9 mouse cellular contexts compared by ENCODE assay signal in genomic region chr14:45553854-45554253, GRCm38 (mm10). TPM values are rescaled to one million over a fixed set of nuclear protein-coding genes. Genes with fewer than 3 reads are reported as not detected.
A peak's percentile ranks its signal among the peaks of the same experiment; 100 is the strongest.
DNase-seq lines count a peak whose midpoint lies in the region; ATAC-seq lines count a peak whose summit lies in the region.
"Had no signal": no experiment of that assay in that cellular context is flagged by ENCODE, and none has a peak within 500 bp of the region (broad histone marks: within the 10 kb centered on the region; RNA-seq: fewer than 3 reads in every experiment).

No protein-coding gene starts in this region.

- 81% methylated on average over 2 of the region's 2 CpGs for WGBS in hindbrain, embryonic 16.5 days
- 91% methylated on average over 2 of the region's 2 CpGs for WGBS in midbrain, embryonic 13.5 days

- H3K4me3 ChIP-seq in hindbrain, embryonic 16.5 days (ENCODE audit: low read length) = no peak overlapping the region
- H3K4me3 ChIP-seq in midbrain, embryonic 13.5 days (replicated peaks) = no peak overlapping the region
- H3K4me3 ChIP-seq: hindbrain, embryonic 15.5 days had no signal

- no peak for ATAC-seq in hindbrain, embryonic 16.5 days
- no peak for ATAC-seq in midbrain, embryonic 13.5 days

- H3K4me1 ChIP-seq in hindbrain, embryonic 16.5 days (ENCODE audit: control insufficient read depth, insufficient read depth, low read depth, low read length) = no peaks in the 10 kb centered on the region
- no peaks in the 10 kb centered on the region for H3K4me1 ChIP-seq in midbrain, embryonic 13.5 days (replicated peaks)
- H3K4me1 ChIP-seq: hindbrain, embryonic 15.5 days had no signal

- no peaks in the 10 kb centered on the region for H3K36me3 ChIP-seq in hindbrain, embryonic 16.5 days (ENCODE audit: control insufficient read depth, insufficient read depth, low read length)
- no peaks in the 10 kb centered on the region for H3K36me3 ChIP-seq in midbrain, embryonic 13.5 days
- H3K36me3 ChIP-seq: hindbrain, embryonic 15.5 days had no signal

- no peak overlapping the region for H3K4me2 ChIP-seq in hindbrain, embryonic 16.5 days (ENCODE audit: low read length)
- no peak overlapping the region for H3K4me2 ChIP-seq in midbrain, embryonic 13.5 days (replicated peaks)
- H3K4me2 ChIP-seq: hindbrain, embryonic 15.5 days had no signal

- H3K9ac ChIP-seq in hindbrain, embryonic 16.5 days (ENCODE audit: low read depth, low read length) = no peak overlapping the region
- no peak overlapping the region for H3K9ac ChIP-seq in midbrain, embryonic 13.5 days (replicated peaks)
- H3K9ac ChIP-seq: hindbrain, embryonic 15.5 days had no signal

- no peaks in the 10 kb centered on the region for H3K9me3 ChIP-seq in hindbrain, embryonic 16.5 days (ENCODE audit: control insufficient read depth, low read length)
- H3K9me3 ChIP-seq in midbrain, embryonic 13.5 days = no peaks in the 10 kb centered on the region
- H3K9me3 ChIP-seq: hindbrain, embryonic 15.5 days had no signal

- no peak overlapping the region for H3K27ac ChIP-seq in hindbrain, embryonic 16.5 days (ENCODE audit: low read depth, low read length)
- H3K27ac ChIP-seq in midbrain, embryonic 13.5 days = no peak overlapping the region
- H3K27ac ChIP-seq: hindbrain, embryonic 15.5 days had no signal

- no peaks in the 10 kb centered on the region for H3K27me3 ChIP-seq in hindbrain, embryonic 16.5 days (replicated peaks; ENCODE audit: control insufficient read depth, insufficient read depth, low read length)
- H3K27me3 ChIP-seq in midbrain, embryonic 13.5 days = no peaks in the 10 kb centered on the region
- H3K27me3 ChIP-seq: hindbrain, embryonic 15.5 days had no signal

- peak; percentile 46 to 55 for DNase-seq in cerebellum, postnatal 10 days
- DNase-seq in cerebellum, adult 11-12 months = no peak
- peak; percentile 22 for DNase-seq in right cerebral cortex, postnatal 4 days
- DNase-seq in right cerebral cortex, adult 2 months (ENCODE audit: low spot score in 2 of 2) = no peak
- DNase-seq in layer of hippocampus, adult 18-20 months (ENCODE audit: low spot score in 2 of 2) = peak; percentile 73 to 85
- DNase-seq in embryo, embryonic 9.5 days (ENCODE audit: extremely low spot score) = no peak

RNA-seq across cellular contexts. Expression of gene Fermt2, which starts 23.9 kb away (rescaled TPM):
- total RNA-seq in layer of hippocampus, adult 18-20 months (2021) = 100 to 1,000 TPM in 1 of 2 experiments, 10 to 100 TPM in 1; 96.7 to 103 TPM
- 77.0 and 77.6 TPM in 2 replicates for polyA plus RNA-seq in hindbrain, embryonic 16.5 days (2015; fragmentation: Nextera tagmentation; extraction: Ambion mirVana)
- 53.0 and 53.5 TPM in 2 replicates for polyA plus RNA-seq in midbrain, embryonic 13.5 days (2015; fragmentation: Nextera tagmentation; extraction: Ambion mirVana)

Comparison
In these comparisons a context has a peak if more than half of its experiments do, and no peak if none do; other contexts are left out.
1. DNase-seq: peak in cerebellum, postnatal 10 days (2 of 2), right cerebral cortex, postnatal 4 days (single experiment) and layer of hippocampus, adult 18-20 months (2 of 2); none in cerebellum, adult 11-12 months (single experiment), right cerebral cortex, adult 2 months (0 of 2) and embryo, embryonic 9.5 days (single experiment).